Mouse (Mus musculus) lung, postnatal 36 days (tissue): ENCODE data around the gene Hes7.

Source experiments
- DNase-seq: peaks from one replicate; pipeline ENCODE4 v3.0.0; 2022; ENCODE audit warnings: mixed read lengths

Hes7 gene

DNA sequence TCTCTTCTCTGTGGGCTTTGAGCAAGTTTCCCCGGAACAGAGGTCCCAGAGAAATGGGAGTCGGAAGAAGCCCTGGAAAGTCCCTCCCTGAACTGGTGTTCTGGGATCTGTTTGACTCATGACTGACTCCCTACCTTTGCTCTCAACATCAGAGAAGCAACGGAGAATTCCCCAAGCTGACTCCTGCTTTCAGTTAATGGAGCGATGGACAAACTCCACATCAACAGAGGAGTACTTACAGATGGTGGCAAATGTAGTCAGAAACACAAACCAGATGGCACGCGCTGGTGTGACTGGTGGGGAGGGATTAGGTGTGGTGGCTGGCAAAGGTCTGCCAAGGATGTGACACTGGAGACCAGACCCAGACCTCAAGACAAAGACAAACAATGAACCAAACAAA lies 30.8 kb downstream of the Hes7 start:
- DNase-seq = no peak

DNA sequence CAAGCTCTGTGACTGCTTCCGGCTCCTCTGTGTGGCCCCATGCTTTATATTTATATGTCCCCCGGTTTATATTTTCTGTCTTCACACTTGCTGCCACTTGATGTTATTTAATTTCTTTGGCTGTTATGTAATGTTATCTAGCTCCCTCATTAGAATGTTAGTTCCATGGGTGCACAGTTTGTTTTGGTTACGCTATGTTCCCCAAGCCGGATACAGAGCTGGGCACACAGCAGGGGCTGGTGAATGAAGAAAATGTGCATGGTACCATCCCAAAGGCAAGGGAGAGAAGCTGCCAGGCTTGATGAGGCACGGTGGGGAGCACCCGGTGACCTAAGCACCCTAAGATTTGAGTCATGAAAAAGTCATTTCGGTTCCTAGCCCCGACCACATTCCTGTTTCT lies 33.6 kb downstream of the Hes7 start:
- no peak for DNase-seq

DNA sequence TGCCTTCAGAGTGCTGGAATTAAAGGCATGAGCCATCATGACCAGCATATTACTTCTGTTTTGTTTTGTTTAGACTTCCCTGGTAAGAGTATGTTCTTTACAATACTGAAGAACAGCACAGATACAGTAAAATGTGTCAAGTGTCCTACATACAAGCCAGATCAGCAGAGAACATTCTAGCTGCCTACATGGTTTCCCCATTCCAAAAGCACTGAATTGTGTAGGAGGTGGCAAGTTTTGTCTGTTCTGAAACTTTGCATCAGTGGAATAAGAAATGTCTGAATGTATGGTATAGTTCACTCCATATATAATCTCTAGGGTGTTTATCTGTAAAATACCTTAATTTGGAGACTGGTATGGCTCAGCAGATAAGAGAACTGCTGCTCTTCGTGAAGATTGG lies 35.1 kb downstream of the Hes7 start:
- DNase-seq = no peak

DNA sequence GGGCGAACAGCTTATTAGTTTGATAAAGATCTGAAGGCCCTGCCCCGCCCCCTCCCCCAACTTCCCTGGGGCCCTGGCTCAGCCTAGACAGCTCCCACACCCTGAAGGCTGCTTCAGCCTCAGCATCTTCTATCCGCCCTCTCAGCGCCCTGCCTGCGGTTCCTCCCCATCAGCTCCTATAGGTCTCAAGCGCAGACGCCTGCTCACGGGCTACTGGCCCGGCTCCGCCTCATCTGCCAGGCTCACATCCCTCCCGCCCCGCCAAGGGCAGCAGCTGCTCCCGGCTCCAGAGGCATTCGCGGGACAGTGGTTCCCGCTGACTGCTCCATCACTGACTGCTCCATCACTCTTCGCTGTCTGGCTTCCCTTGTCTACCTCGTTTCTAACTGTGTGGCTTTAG lies 36.6 kb downstream of the Hes7 start, which contains the start of gene Alox12b:
Gene Alox12b (plus strand): TSS at position 190 of the 400 bp plus-strand sequence.
- DNase-seq = no peak

DNA sequence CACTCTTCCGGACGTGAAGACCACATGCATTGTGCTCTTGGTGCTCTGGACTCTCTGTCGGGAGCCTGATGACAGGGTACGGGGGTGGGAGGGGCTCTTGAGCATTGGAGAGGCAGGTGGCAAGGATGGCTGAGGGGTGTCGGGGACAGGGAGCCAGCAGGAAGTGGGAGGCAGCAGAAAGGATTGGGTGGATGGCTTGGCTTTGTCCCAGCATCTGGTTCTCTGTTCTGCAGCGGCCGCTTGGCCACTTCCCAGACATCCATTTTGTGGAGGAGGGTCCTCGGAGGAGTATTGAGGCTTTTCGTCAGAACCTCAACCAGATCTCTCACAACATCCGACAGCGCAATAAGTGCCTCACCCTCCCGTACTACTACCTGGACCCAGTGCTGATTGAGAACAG lies 49.1 kb downstream of the Hes7 start:
- DNase-seq = no peak

DNA sequence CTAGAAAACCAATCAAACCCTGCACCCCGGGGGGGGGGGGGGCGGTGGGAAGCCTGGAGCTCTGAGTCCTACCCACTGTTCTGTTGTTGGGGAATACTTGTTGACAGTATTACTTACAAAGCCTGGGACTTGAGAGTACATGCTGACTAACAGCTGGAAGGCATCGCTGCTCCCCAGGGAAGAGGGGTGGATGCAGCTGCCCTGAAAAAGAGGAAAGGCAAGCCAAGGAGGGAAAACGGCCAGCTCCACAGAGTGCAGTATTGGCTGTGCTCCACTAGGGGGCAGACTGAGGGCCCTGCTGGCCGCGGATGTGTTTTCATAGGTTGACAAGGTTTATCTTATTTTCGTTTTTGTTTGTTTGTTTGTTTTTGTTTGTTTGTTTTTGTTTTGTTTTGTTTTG lies 51.4 kb downstream of the Hes7 start:
- DNase-seq = peak; percentile 68

DNA sequence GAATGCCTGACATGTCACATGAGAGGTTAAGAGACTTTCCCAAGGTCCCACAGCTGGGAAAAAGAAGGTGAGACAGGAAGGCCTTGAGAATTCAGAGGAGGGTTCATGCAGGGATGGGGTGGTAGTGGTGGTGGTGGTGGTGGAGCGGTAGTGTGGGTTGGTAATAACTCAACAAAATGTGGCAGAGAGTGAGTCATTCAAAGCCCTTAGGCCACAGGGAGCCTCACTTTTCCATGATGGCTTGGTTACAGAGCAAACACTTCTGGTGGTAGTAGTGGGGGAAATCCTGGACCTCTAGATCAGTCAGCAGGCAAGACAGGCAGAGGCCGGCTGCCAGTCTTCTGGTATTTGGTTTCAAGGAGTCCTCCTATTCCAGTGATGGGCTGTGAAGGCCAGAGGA lies 52.4 kb downstream of the Hes7 start:
- no peak for DNase-seq
